Mouse (Mus musculus) thymus, postnatal 0 days (tissue): ENCODE measurements around the gene Hira. TPM values are rescaled to one million over a fixed set of nuclear protein-coding genes. Genes with fewer than 3 reads are reported as not detected.
A peak's percentile ranks its signal among the peaks of the same experiment; 100 is the strongest.
"Not testable (repeated sequence)": the region's sequence is repeated elsewhere in the genome, so short reads cannot be mapped to it uniquely, and the experiment has no call there.

Source experiments
- DNase-seq: peaks from one replicate; pipeline ENCODE4 v3.0.0-alpha.2; 2015; ENCODE audit warnings: low spot score
- polyA plus RNA-seq: library from polyadenylated mRNA; unstranded; fragments of >200 nt; fragmentation: Nextera tagmentation; extraction: Ambion mirVana; gene quantifications from 2 replicates; pipeline ENCODE4 v1.2.1, GENCODE M21; 2015

The Hira gene
- polyA plus RNA-seq: 12.7 and 16.4 TPM in 2 replicates

GRCm38 (mm10) chr16:18876442-18877308 lies at the start of gene Hira, which contains the start of gene Mrpl40:
Hira (plus strand) TSS chr16:18877037.
Mrpl40 (minus strand) TSS chr16:18876862.
- peak; percentile 91 for DNase-seq

GRCm38 (mm10) chr16:18828630-18829029 lies 48.2 kb upstream of the Hira start:
- no peak for DNase-seq

GRCm38 (mm10) chr16:18829102-18829501 lies 47.7 kb upstream of the Hira start:
- DNase-seq: no peak

DNA sequence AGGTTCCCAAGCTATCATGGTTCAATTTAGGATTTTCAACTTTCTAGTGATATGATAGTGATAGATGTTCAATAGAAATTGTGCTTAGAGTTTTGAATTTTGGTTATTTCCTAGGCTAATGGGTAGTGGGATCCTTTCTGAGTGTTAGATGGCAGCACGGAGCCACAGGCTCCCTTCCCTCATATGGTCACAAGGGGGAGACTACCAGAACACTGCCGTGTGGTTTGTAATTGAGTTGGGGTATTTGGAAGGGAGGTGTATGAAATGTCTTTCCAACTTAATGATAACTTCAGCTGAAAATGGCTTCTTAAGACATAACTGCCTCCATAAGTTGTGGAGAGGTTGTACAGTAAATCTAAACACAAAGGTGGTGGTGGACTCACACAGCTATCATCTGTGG lies 43.4 kb upstream of the Hira start:
- no peak for DNase-seq

DNA sequence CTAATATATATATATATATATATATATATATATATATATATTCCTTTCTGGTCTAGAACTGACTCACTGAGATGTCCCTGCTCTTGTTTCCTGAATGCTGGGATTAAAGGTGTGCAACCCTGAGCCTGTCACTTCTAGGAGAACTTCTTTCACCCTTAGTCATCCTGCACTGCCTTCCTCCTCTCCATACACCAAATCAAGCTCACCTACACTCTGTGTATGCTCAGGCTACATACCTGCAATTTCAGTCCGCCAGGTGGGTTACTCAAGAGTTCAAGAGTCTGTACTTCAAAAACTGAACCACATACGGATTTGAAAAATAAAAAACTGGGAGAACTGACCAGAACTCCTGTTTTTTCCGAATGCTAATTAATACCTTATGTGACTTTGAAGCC lies 40.8 kb upstream of the Hira start:
- DNase-seq: no peak

DNA sequence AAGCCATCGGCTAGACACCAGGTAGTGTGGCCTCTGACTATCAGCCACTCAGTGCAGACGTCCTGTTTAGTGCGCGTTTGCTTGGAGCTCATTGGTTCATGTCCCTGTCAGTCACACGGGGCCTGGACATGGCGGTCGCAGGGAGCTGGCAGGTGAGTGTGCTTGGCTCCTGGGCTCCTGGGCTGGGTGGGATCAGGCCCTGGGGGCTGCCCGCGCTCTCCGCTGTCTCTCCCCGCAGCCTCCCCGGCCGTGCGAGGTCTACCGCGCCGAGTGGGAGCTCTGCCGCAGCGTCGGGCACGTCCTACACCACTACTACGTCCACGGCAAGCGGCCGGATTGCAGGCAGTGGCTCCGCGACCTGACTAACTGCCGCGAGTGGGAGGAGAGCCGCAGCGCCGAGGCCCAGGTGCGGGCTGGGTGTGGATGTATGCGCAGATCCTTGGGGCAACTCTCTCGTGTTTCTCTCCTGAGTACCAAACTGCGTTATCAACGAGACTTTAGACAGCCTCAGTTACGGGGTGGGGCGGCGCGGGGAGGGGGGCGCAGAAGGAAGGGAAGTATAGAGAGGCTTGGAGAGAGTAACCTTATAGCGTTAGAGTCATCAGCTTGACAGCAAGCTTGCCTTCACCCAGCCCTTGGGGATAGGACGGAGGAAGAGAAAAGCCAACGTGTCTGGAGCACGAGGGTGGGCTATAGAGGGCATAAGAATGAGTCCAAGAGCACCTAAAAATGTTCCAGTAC lies 40.2 kb upstream of the Hira start, which contains the start of the genes 2510002D24Rik and Gm28539:
TSS of gene 2510002D24Rik (plus strand) at position 111 of the 741 bp plus-strand sequence.
TSS of gene Gm28539 (plus strand) at position 117 of the 741 bp plus-strand sequence.
- peak; percentile 92 for DNase-seq

DNA sequence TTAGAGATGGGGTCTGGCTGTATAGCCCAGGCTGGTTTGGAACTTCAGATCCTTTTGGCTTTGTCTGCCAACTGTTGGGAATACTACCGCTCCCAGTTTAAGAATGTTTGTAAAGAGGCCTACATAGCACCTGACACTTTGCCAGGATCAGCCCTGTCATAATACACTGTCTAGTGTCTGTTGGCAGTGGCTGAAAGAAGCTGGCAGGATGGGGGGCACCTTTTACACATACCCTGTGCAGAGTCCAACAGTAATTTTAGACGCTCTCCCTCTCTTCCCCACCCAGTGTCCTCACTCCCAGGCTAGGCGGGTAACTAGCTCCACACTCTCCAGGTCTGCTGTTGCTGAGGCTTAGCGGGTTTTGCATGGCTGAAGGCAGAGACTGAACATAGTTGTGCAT lies 38.5 kb upstream of the Hira start:
- DNase-seq: no peak

DNA sequence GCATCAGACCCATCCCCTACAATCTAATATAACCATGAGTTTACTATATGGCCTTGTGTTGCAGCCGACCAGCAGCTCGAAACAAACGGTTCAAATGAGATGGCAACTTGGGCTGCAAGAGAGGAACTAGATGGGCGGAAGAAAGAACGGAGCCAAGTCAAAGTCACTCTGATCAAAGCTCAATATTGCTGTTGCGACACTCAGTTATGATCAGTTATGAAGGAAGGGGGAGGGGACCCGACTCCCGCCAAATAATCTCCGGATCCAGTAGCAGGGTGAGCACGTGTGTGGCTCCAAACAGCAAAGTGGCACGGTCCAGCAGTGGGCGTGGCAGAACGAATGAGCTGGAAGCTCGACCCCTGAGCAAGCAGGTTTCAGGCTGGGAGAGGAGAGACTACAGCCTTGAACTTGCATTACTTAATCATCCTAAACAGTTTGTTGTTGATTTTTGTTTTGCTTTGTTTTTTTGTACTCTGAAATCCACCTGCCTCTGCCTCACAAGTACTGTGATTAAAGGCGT lies 30.5 kb upstream of the Hira start:
- DNase-seq: no peak

GRCm38 (mm10) chr16:18849521-18850190 lies 27.2 kb upstream of the Hira start:
- not testable (repeated sequence) for DNase-seq

DNA sequence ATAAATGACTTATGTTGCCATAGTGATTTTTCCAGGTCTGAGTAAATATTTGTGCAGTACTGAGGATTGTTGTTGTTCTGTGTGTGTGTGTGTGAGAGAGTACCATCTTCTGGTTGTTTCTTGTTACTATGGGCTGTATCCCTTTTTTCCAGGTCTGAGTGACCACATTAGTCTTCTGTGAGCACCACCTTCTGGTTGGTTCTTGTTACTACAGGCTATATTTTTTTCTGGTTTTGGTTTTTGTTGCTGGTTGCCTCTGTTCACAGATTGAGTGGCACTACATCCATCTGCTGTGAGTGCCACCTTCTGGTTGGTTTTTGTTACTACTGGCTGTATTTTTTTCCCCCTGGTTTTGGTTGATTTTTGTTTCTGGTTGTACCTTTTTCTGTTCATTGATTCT lies 18.3 kb upstream of the Hira start:
- peak; percentile 75 for DNase-seq

- DNase-seq: no peak
Observed at GRCm38 (mm10) chr16:18860186-18860585, 16.7 kb upstream of the Hira start.

- not testable (repeated sequence) for DNase-seq
Observed at GRCm38 (mm10) chr16:18870495-18870894, 6.3 kb upstream of the Hira start.

DNA sequence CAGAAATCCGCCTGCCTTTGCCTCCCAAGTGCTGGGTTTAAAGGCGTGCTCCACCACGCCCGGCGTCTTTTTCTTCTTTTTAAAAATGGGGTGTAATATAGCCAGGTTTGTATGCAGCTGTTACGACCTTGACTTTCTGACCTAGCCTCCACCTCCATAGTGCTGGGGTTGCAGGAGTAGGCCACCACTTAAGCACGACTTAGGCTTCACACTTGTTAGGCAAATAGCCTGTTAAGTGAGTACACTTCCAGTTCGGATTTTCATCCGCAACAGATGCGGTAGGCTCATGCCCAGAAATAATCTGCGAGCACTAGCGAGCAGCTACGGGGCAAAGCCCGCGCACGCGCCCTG lies 771 bp upstream of the Hira start:
- DNase-seq: no peak

DNA sequence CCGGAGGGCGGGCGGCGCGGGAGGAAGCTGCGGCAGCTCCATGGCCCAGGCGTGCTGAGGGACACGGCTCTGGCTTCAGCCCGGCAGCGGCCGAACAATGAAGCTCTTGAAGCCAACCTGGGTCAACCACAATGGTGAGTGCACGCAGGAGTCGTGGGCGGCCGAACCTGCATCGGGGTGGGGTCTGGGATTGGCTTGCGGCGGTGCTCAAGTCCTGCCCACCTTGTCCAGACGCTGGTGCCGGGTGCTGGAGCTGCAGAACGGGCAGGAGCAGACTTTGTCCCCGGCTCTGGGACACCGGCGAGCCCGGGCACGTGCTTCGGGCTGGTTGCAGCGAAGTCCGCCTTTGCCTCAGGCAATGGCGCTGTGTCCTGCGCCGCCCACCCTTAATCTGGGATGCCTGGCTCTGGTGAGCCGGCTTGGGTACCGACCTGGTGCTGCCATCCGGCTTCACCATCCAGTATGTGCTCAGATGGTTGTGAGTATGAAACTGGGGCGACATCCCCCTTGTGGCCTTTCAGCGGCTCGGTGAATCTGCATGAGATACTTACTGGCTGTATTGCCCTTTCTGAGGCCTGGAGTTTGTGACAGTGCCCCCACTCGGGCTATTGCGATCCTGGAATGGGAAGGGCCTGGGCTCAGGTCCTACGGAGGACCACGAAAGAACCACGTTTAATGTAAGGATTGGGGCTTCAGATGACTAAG lies 701 bp downstream of the Hira start:
- peak; percentile 82 for DNase-seq

DNA sequence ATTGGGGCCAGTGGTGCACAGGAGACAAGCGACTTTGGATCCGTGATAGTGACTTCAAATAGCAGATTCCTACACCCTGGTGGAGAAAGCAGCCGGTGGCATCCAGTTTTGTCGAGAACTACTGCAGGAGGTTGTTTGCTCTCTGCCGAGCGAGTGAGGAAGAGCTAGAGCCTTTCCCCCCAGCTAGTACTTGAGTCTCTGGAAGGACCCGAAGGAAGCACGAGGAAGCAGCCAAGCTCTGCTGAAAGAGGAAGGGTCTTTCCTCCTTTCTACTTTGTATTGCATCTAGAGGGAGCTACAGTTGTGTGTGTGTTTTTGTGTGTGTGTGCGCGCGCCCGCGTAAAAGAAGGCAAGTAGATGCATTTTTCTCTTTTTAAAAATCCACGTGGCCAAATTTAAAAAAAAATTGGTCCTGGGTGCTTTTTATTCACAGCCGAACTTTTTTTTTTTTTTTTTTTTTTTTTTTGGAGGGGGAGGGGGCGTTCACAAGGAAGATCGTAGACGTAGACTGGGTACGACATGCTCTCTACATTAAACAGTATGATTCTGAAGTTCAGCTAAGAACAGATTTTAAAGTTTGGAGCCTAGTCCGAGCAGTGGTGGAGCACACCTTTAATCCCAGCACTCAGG lies 1.4 kb downstream of the Hira start:
- DNase-seq: no peak

- no peak for DNase-seq
Observed at GRCm38 (mm10) chr16:18884044-18884443, 7.2 kb downstream of the Hira start.

GRCm38 (mm10) chr16:18893840-18894372 lies 17.1 kb downstream of the Hira start:
- DNase-seq: no peak

DNA sequence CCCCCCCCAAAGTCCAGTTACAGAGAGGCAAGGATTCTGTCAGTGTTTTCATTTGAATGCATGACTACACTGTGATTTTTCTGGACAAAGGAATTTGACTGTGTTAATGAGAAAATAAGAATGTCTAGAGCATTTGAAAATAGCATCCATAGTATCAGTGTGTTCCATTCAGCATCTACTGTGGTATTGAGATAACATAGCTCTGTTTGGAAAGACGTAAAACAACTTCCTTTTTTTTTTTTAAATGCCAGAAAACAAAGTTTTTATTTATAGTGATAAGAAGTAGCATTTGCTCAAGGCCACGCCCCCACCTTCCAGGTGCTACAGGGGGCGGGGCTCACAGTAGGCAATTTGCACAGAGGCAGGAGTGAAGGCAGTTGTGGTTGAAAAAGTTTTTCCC lies 18.4 kb downstream of the Hira start:
- no peak for DNase-seq

- DNase-seq: no peak
Observed at GRCm38 (mm10) chr16:18896429-18896828, 19.6 kb downstream of the Hira start.

- DNase-seq: no peak
Observed at GRCm38 (mm10) chr16:18905648-18906047, 28.8 kb downstream of the Hira start.
